Mouse (Mus musculus) adrenal gland, postnatal 25 days (tissue): Measurements from ENCODE around the gene Ern1. TPM values are rescaled to one million over a fixed set of nuclear protein-coding genes. Genes with fewer than 3 reads are reported as not detected.

Source experiments
- total RNA-seq: library from RNA; stranded (reverse); gene quantifications from 2 replicates; pipeline ENCODE4 v1.2.3, GENCODE M21; 2021

Ern1 gene
- total RNA-seq, 1 experiment from 2014 or later = 122 TPM

Other genes starting within 250 kb of the Ern1 start
- 52.5 and 72.1 TPM in 2 replicates for gene Ftsj3, start 231.8 kb downstream of the Ern1 start, total RNA-seq
- 150 and 151 TPM in 2 replicates for gene Psmc5, start 231.7 kb downstream of the Ern1 start, total RNA-seq
- gene Smarcd2, start 214.9 kb downstream of the Ern1 start, total RNA-seq = 89.6 and 114 TPM in 2 replicates
- 0.36 TPM in 1 of 2 replicates, not detected in the other for gene Tcam1, start 211.2 kb downstream of the Ern1 start, total RNA-seq
- gene Gh, start 186.0 kb downstream of the Ern1 start, total RNA-seq = not detected in 2 replicates
- 1.0 and 1.4 TPM in 2 replicates for gene Cd79b, start 173.1 kb downstream of the Ern1 start, total RNA-seq
- 0.03 TPM in 1 of 2 replicates, not detected in the other for gene Scn4a, start 134.6 kb downstream of the Ern1 start, total RNA-seq
- gene Prr29, start 122.4 kb downstream of the Ern1 start, total RNA-seq = not detected in 2 replicates
- gene Icam2, start 99.8 kb downstream of the Ern1 start, total RNA-seq = 16.4 and 17.6 TPM in 2 replicates
- 45.0 and 45.5 TPM in 2 replicates for gene Tex2, start 125.6 kb upstream of the Ern1 start, total RNA-seq